Mouse (Mus musculus): Measurements from ENCODE around the gene Kng1. TPM values are rescaled to one million over a fixed set of nuclear protein-coding genes. Genes with fewer than 3 reads are reported as not detected.

Gene Kng1
- polyA plus RNA-seq, 1 experiment = 1.5 TPM

- Histone ChIP-seq H3K27ac (ENCODE audit: insufficient read depth, low read length) (no peak overlapping the region), H3K4me3 (ENCODE audit: insufficient read depth, low read length) (peak overlapping the region; percentile 15), H3K4me1 (ENCODE audit: control insufficient read depth, insufficient read depth, low read length) (no peaks in the 10 kb centered on the region)
- TF ChIP-seq POLR2A (IDR thresholded peaks at IDR 0.05; ENCODE audit: low read depth, low read length) (no peak), CTCF (IDR thresholded peaks at IDR 0.05; ENCODE audit: borderline replicate concordance, insufficient read depth, low read length) (no peak)
Measured at GRCm38 (mm10) chr16:23112861-23113435, 55.3 kb downstream of the Kng1 start.

- no peak overlapping the region for H3K27ac ChIP-seq (ENCODE audit: insufficient read depth, low read length)
- TF ChIP-seq CTCF (IDR thresholded peaks at IDR 0.05; ENCODE audit: borderline replicate concordance, insufficient read depth, low read length) (no peak), POLR2A (IDR thresholded peaks at IDR 0.05; ENCODE audit: low read depth, low read length) (no peak)
Measured at GRCm38 (mm10) chr16:23113903-23114302, 56.2 kb downstream of the Kng1 start.

GRCm38 (mm10) chr16:23114339-23115171 lies 56.9 kb downstream of the Kng1 start:
- no peak overlapping the region for H3K27ac ChIP-seq (ENCODE audit: insufficient read depth, low read length)
- H3K4me3 ChIP-seq (ENCODE audit: insufficient read depth, low read length) = no peak overlapping the region
- TF ChIP-seq CTCF (IDR thresholded peaks at IDR 0.05; ENCODE audit: borderline replicate concordance, insufficient read depth, low read length) (no peak), POLR2A (IDR thresholded peaks at IDR 0.05; ENCODE audit: low read depth, low read length) (peak; percentile 31; the same call in 1 of the 2 replicates)
- H3K4me1 ChIP-seq (ENCODE audit: control insufficient read depth, insufficient read depth, low read length) = no peaks in the 10 kb centered on the region

More at GRCm38 (mm10) chr16:23113903-23114302, 56.2 kb downstream of the Kng1 start:
- Histone ChIP-seq H3K4me3 (ENCODE audit: insufficient read depth, low read length) (no peak overlapping the region), H3K4me1 (ENCODE audit: control insufficient read depth, insufficient read depth, low read length) (no peaks in the 10 kb centered on the region)

DNA sequence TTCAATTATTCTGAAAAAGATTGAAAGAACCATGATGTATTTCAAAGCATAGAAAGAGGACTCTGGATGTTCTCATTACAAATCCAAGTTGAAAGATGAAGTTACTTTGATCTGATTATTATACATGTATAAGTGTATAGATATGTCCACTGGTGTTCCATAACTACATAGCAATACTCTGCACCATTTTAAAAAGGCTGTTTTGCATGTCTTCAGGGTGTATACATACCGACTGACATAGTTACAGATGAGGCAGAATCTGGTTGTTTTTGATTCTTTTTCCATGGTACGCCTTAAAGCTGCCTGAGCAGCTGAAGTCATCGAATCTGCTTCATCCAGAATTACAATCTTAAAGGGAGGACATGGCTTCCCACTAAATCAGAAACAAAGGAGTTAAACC lies 57.8 kb downstream of the Kng1 start:
- no peak overlapping the region for H3K4me3 ChIP-seq (ENCODE audit: insufficient read depth, low read length)
- no peaks in the 10 kb centered on the region for H3K4me1 ChIP-seq (ENCODE audit: control insufficient read depth, insufficient read depth, low read length)
- TF ChIP-seq POLR2A (IDR thresholded peaks at IDR 0.05; ENCODE audit: low read depth, low read length) = no peak
- TF ChIP-seq CTCF (IDR thresholded peaks at IDR 0.05; ENCODE audit: borderline replicate concordance, insufficient read depth, low read length) = no peak
- no peak overlapping the region for H3K27ac ChIP-seq (ENCODE audit: insufficient read depth, low read length)

DNA sequence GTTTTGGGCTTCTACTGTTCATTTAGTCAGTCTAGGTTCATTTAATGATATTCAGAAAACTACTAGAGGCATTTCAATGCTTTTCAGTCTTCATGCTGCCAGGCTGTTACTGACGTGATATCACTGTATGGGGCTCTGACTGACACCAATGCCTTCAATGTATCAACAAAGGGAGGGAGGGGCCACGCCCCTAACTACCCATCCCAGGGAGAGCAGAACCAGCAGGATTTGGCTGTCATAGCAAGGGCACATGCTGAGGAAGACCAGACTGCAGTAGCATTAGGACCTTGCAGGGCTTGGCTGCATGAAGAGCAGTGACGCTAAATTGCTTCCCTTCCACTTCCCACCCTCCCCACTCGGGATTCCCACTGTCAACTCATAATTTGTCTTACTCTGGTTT lies 59.5 kb downstream of the Kng1 start:
- Histone ChIP-seq H3K27ac (ENCODE audit: insufficient read depth, low read length) (no peak overlapping the region), H3K4me1 (ENCODE audit: control insufficient read depth, insufficient read depth, low read length) (no peaks in the 10 kb centered on the region), H3K4me3 (ENCODE audit: insufficient read depth, low read length) (no peak overlapping the region)
- no peak for TF ChIP-seq POLR2A (IDR thresholded peaks at IDR 0.05; ENCODE audit: low read depth, low read length)
- no peak for TF ChIP-seq CTCF (IDR thresholded peaks at IDR 0.05; ENCODE audit: borderline replicate concordance, insufficient read depth, low read length)

GRCm38 (mm10) chr16:23122446-23122845 lies 64.8 kb downstream of the Kng1 start:
- TF ChIP-seq CTCF (IDR thresholded peaks at IDR 0.05; ENCODE audit: borderline replicate concordance, insufficient read depth, low read length) (no peak), POLR2A (IDR thresholded peaks at IDR 0.05; ENCODE audit: low read depth, low read length) (no peak)
- no peak overlapping the region for H3K4me3 ChIP-seq (ENCODE audit: insufficient read depth, low read length)
- H3K4me1 ChIP-seq (ENCODE audit: control insufficient read depth, insufficient read depth, low read length) = 0 out of 2 replicates have a peak, but pooled peaks cover 4% of the 10 kb centered on the region
- H3K27ac ChIP-seq (ENCODE audit: insufficient read depth, low read length) = no peak overlapping the region

GRCm38 (mm10) chr16:23123104-23123503 lies 65.4 kb downstream of the Kng1 start:
- no peak for TF ChIP-seq POLR2A (IDR thresholded peaks at IDR 0.05; ENCODE audit: low read depth, low read length)
- no peak for TF ChIP-seq CTCF (IDR thresholded peaks at IDR 0.05; ENCODE audit: borderline replicate concordance, insufficient read depth, low read length)
- Histone ChIP-seq H3K4me1 (ENCODE audit: control insufficient read depth, insufficient read depth, low read length) (0 out of 2 replicates have a peak, but pooled peaks cover 4% of the 10 kb centered on the region), H3K27ac (ENCODE audit: insufficient read depth, low read length) (no peak overlapping the region), H3K4me3 (ENCODE audit: insufficient read depth, low read length) (no peak overlapping the region)

- H3K4me1 ChIP-seq (ENCODE audit: control insufficient read depth, insufficient read depth, low read length) = peaks cover 7% of the 10 kb centered on the region; the same call in 1 of the 2 replicates
- H3K27ac ChIP-seq (ENCODE audit: insufficient read depth, low read length) = no peak overlapping the region
- no peak for TF ChIP-seq CTCF (IDR thresholded peaks at IDR 0.05; ENCODE audit: borderline replicate concordance, insufficient read depth, low read length)
- no peak for TF ChIP-seq POLR2A (IDR thresholded peaks at IDR 0.05; ENCODE audit: low read depth, low read length)
- H3K4me3 ChIP-seq (ENCODE audit: insufficient read depth, low read length) = no peak overlapping the region
Measured at GRCm38 (mm10) chr16:23124398-23124797, 66.7 kb downstream of the Kng1 start.

DNA sequence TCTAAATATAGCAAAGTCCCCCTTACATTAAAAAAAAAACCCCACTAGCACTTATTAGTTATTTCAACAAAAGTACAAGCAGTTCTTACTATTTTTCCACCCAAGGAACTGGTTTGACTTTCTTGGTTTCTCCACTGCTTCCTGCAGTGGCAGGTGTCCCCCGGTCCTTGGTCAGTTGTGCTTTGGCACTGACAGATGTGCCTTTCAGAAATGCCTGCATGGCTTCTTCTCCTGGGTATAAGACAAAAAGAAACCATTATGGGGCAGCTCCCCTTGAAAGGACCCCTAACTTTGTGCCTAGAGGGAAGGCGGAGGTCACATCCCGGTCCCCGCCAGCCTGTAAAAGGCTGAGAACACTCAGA lies 69.6 kb downstream of the Kng1 start:
- Histone ChIP-seq H3K4me3 (ENCODE audit: insufficient read depth, low read length) (peak overlapping the region; percentile 74), H3K27ac (ENCODE audit: insufficient read depth, low read length) (no peak overlapping the region), H3K4me1 (ENCODE audit: control insufficient read depth, insufficient read depth, low read length) (peaks cover 7% of the 10 kb centered on the region; the same call in 1 of the 2 replicates)
- TF ChIP-seq CTCF (IDR thresholded peaks at IDR 0.05; ENCODE audit: borderline replicate concordance, insufficient read depth, low read length) = no peak
- TF ChIP-seq POLR2A (IDR thresholded peaks at IDR 0.05; ENCODE audit: low read depth, low read length) = no peak

Data from embryonic fibroblast, embryonic 13.5 days (primary cell).